Mouse (Mus musculus) adrenal gland, postnatal 4 days (tissue): ENCODE measurements around the gene Syngr1. TPM values are rescaled to one million over a fixed set of nuclear protein-coding genes. Genes with fewer than 3 reads are reported as not detected.

Source experiments
- DNase-seq, 2 experiments: peaks; one replicate each; pipeline ENCODE4 v3.0.0; 2021 to 2022; ENCODE audit warnings: low spot score in 2 of 2, mixed read lengths in 2 of 2
- total RNA-seq, 2 experiments: library from RNA; stranded (reverse); gene quantifications; 2 replicates each; pipeline ENCODE4 v1.2.3; 2021

The Syngr1 gene
- total RNA-seq, 2 experiments from 2014 or later = 26.4 to 27.6 TPM

GRCm38 (mm10) chr15:80069171-80069570 lies 22.0 kb upstream of the Syngr1 start:
- no peak for DNase-seq

GRCm38 (mm10) chr15:80070095-80070644 lies 21.0 kb upstream of the Syngr1 start:
- no peak for DNase-seq

- no peak for DNase-seq
Observed at GRCm38 (mm10) chr15:80071951-80072437, 19.1 kb upstream of the Syngr1 start.

- DNase-seq = no peak
Observed at GRCm38 (mm10) chr15:80072579-80073255, 18.4 kb upstream of the Syngr1 start.

GRCm38 (mm10) chr15:80073256-80073621 lies 17.9 kb upstream of the Syngr1 start:
- DNase-seq = no peak

- DNase-seq = no peak
Observed at GRCm38 (mm10) chr15:80074663-80075373, 16.3 kb upstream of the Syngr1 start.

- no peak for DNase-seq
Observed at GRCm38 (mm10) chr15:80075374-80075694, 15.8 kb upstream of the Syngr1 start.

- DNase-seq = no peak
Observed at GRCm38 (mm10) chr15:80075733-80076337, 15.3 kb upstream of the Syngr1 start.

- peak in 1 of 2 experiments; percentile 54 for DNase-seq
Observed at GRCm38 (mm10) chr15:80076338-80077136, 14.6 kb upstream of the Syngr1 start.

- no peak for DNase-seq
Observed at GRCm38 (mm10) chr15:80078058-80078814, 12.9 kb upstream of the Syngr1 start.

- DNase-seq = no peak
Observed at GRCm38 (mm10) chr15:80079129-80079668, 11.9 kb upstream of the Syngr1 start.

GRCm38 (mm10) chr15:80079954-80080353 lies 11.2 kb upstream of the Syngr1 start:
- no peak for DNase-seq

GRCm38 (mm10) chr15:80080711-80081615 lies 10.2 kb upstream of the Syngr1 start:
- DNase-seq = no peak

- no peak for DNase-seq
Observed at GRCm38 (mm10) chr15:80081801-80082546, 9.2 kb upstream of the Syngr1 start.

- DNase-seq = no peak
Observed at GRCm38 (mm10) chr15:80082661-80083275, 8.4 kb upstream of the Syngr1 start.

- DNase-seq = peak; percentile 92 to 95
Observed at GRCm38 (mm10) chr15:80083276-80083731, 7.8 kb upstream of the Syngr1 start.

GRCm38 (mm10) chr15:80083740-80084139 lies 7.4 kb upstream of the Syngr1 start:
- no peak for DNase-seq
